Mouse (Mus musculus): ENCODE measurements around the gene Repin1. TPM values are rescaled to one million over a fixed set of nuclear protein-coding genes. Genes with fewer than 3 reads are reported as not detected.

Gene Repin1
- 38.9 and 40.8 TPM in 2 replicates for polyA plus RNA-seq (2014; fragmentation: Nextera tagmentation; extraction: Ambion mirVana)

DNA sequence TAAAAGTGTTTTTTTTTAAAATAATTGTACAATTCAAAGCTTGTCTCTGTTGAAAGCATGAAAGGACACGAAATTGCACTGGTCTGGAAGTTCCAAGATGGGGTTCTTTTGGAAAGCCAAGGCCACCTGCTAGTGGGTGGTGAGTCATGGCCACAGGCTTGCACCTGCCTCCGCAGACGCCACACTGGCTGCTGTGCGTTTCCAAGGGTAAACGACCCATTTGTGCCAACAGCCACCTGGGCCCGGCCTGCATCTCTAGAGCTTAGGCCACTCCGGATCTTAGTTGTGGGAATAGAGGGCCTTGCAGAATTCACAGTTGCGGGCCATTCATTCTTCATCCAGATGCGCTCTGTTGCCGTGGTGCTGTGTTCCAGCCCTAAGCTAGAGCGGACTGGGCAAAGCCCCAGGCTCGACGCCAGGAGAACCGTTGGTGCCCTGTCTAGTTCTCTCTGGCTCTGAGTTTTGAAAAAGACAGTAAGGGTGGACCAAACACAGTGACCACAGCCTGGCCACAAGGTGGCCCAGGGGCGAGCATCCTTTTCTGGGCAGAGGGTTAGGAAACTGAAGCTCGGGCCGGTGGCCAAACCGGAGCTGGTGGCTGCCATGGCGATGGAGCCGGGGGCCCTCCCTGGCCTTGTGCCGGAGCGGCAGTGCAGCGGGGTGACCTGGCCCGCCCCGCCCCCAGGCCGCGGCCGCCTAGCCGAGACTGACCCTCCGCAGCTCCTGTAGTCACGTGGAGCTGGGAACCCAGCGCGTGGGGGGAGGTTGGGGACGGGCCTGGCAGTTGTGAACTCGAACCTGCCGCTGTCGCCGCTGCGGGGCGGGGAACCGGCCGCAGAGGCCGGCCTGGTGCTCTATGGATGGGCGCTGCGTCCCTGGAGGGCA, at the start of gene Repin1, which contains the start of gene Gm44965:
Gene Repin1 (plus strand): TSS at position 726 of the 885 bp plus-strand sequence.
Gene Gm44965 (plus strand): TSS at position 784 of the 885 bp plus-strand sequence.
- Histone ChIP-seq H3K27ac (ENCODE audit: low read depth, low read length) (peak within 1 kb of the TSS; percentile 90), H3K4me1 (ENCODE audit: control insufficient read depth, insufficient read depth, low read length) (peaks cover 16% of the 10 kb centered on the region), H3K27me3 (ENCODE audit: control insufficient read depth, insufficient read depth, low read length) (no peaks in the 10 kb centered on the region), H3K36me3 (ENCODE audit: control insufficient read depth, insufficient read depth, low read length) (peaks cover 23% of the 10 kb centered on the region), H3K9ac (replicated peaks; ENCODE audit: low read depth, low read length) (peak within 1 kb of the TSS; percentile 80), H3K9me3 (ENCODE audit: control insufficient read depth, low read length) (peaks cover 12% of the 10 kb centered on the region), H3K4me2 (ENCODE audit: low read depth, low read length) (peak within 1 kb of the TSS; percentile 78), H3K4me3 (ENCODE audit: low read depth, low read length) (peak within 1 kb of the TSS; percentile 62)
- WGBS = 4% methylated on average over 40 of the region's 45 CpGs
- peak; percentile 93 for ATAC-seq (ENCODE audit: low read depth)

- Histone ChIP-seq H3K9ac (replicated peaks; ENCODE audit: low read depth, low read length) (no peak overlapping the region), H3K4me1 (ENCODE audit: control insufficient read depth, insufficient read depth, low read length) (no peaks in the 10 kb centered on the region), H3K27me3 (ENCODE audit: control insufficient read depth, insufficient read depth, low read length) (no peaks in the 10 kb centered on the region), H3K36me3 (ENCODE audit: control insufficient read depth, insufficient read depth, low read length) (peaks cover 17% of the 10 kb centered on the region; the same call in 1 of the 2 replicates), H3K4me2 (ENCODE audit: low read depth, low read length) (no peak overlapping the region), H3K4me3 (ENCODE audit: low read depth, low read length) (no peak overlapping the region), H3K9me3 (ENCODE audit: control insufficient read depth, low read length) (no peaks in the 10 kb centered on the region), H3K27ac (ENCODE audit: low read depth, low read length) (no peak overlapping the region)
- 84% methylated on average over 5 of the region's 5 CpGs for WGBS
- ATAC-seq (ENCODE audit: low read depth) = no peak
Observed at GRCm38 (mm10) chr6:48545251-48545650, 48.4 kb upstream of the Repin1 start.

DNA sequence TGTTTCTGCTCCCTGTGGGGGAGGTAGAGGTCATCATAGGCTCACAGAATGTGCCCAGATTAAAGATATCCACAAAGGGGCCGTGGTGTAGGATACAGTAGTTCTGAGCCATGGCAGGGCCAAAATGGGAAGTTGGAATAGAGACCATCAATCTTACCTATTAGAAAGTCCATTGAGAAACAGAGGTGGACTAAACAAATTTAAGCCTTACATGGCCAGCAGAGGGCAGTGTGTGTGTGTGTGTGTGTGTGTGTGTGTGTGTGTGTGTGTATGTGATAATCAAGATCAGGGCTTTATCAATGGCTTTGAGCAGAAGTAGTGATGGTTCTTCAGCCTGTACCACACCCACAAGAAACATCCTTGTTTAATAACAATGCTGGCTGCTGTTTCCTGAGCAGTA, 47.4 kb upstream of the Repin1 start:
- 44% methylated on average over 1 of the region's 1 CpGs for WGBS
- no peak overlapping the region for H3K4me3 ChIP-seq (ENCODE audit: low read depth, low read length)
- no peak overlapping the region for H3K4me2 ChIP-seq (ENCODE audit: low read depth, low read length)
- no peak overlapping the region for H3K9ac ChIP-seq (replicated peaks; ENCODE audit: low read depth, low read length)
- no peak overlapping the region for H3K27ac ChIP-seq (ENCODE audit: low read depth, low read length)
- no peaks in the 10 kb centered on the region for H3K27me3 ChIP-seq (ENCODE audit: control insufficient read depth, insufficient read depth, low read length)
- ATAC-seq (ENCODE audit: low read depth) = no peak
- H3K9me3 ChIP-seq (ENCODE audit: control insufficient read depth, low read length) = no peaks in the 10 kb centered on the region
- no peaks in the 10 kb centered on the region for H3K4me1 ChIP-seq (ENCODE audit: control insufficient read depth, insufficient read depth, low read length)
- peaks cover 7% of the 10 kb centered on the region; the same call in 1 of the 2 replicates for H3K36me3 ChIP-seq (ENCODE audit: control insufficient read depth, insufficient read depth, low read length)

DNA sequence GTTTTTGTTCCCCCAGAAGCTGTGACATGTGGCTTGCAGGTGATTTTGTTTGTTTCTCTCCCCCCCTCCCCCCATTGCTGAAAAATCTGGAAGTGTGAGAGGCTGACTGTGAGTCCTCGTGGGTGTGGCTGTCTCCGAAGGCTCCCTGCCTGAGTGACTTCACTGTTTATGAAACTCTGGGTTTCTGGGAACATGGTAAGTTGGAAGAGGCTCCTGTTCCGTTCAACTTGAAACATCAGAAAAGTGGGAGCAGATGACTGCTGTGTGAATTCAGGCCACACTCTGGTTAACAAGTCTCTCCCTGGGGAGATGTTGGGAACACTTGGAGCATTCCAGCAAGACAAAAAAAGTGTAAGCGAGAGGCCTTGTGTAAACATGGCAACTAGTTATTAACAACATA, 46.8 kb upstream of the Repin1 start:
- H3K27me3 ChIP-seq (ENCODE audit: control insufficient read depth, insufficient read depth, low read length) = no peaks in the 10 kb centered on the region
- peaks cover 4% of the 10 kb centered on the region; the same call in 1 of the 2 replicates for H3K36me3 ChIP-seq (ENCODE audit: control insufficient read depth, insufficient read depth, low read length)
- ATAC-seq (ENCODE audit: low read depth) = no peak
- no peak overlapping the region for H3K4me2 ChIP-seq (ENCODE audit: low read depth, low read length)
- H3K9me3 ChIP-seq (ENCODE audit: control insufficient read depth, low read length) = no peaks in the 10 kb centered on the region
- H3K4me3 ChIP-seq (ENCODE audit: low read depth, low read length) = no peak overlapping the region
- H3K4me1 ChIP-seq (ENCODE audit: control insufficient read depth, insufficient read depth, low read length) = no peaks in the 10 kb centered on the region
- no peak overlapping the region for H3K9ac ChIP-seq (replicated peaks; ENCODE audit: low read depth, low read length)
- H3K27ac ChIP-seq (ENCODE audit: low read depth, low read length) = no peak overlapping the region
- WGBS = 74% methylated on average over 4 of the region's 4 CpGs

GRCm38 (mm10) chr6:48548314-48548713, 45.4 kb upstream of the Repin1 start:
- no peak overlapping the region for H3K9ac ChIP-seq (replicated peaks; ENCODE audit: low read depth, low read length)
- H3K4me2 ChIP-seq (ENCODE audit: low read depth, low read length) = no peak overlapping the region
- no peak overlapping the region for H3K27ac ChIP-seq (ENCODE audit: low read depth, low read length)
- H3K36me3 ChIP-seq (ENCODE audit: control insufficient read depth, insufficient read depth, low read length) = no peaks in the 10 kb centered on the region
- no peaks in the 10 kb centered on the region for H3K27me3 ChIP-seq (ENCODE audit: control insufficient read depth, insufficient read depth, low read length)
- ATAC-seq (ENCODE audit: low read depth) = no peak
- 91% methylated on average over 6 of the region's 6 CpGs for WGBS
- H3K4me3 ChIP-seq (ENCODE audit: low read depth, low read length) = no peak overlapping the region
- no peaks in the 10 kb centered on the region for H3K4me1 ChIP-seq (ENCODE audit: control insufficient read depth, insufficient read depth, low read length)
- no peaks in the 10 kb centered on the region for H3K9me3 ChIP-seq (ENCODE audit: control insufficient read depth, low read length)

DNA sequence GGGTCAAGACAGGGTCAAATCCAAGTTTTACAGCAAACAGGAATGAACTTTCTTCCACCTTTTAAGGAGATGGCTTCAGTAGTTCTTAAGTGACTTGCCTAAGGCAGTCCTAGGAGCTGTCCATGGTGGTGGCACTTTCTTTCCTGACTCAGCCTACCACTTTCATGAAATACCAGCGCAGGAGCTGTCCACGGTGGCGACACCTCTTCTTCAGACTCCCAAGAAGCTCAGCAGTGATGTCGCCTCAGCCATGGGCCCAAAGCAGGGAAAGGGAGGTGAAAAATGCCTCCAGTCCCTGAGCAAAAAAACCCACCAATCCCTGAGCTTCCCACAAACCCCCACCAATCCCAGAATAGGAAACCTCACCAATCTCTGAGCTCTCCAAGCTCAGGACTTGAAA, 40.8 kb upstream of the Repin1 start:
- 76% methylated on average over 4 of the region's 4 CpGs for WGBS

GRCm38 (mm10) chr6:48553819-48554218, 39.9 kb upstream of the Repin1 start:
- Histone ChIP-seq H3K4me3 (ENCODE audit: low read depth, low read length) (peak overlapping the region; percentile 44), H3K27me3 (ENCODE audit: control insufficient read depth, insufficient read depth, low read length) (no peaks in the 10 kb centered on the region), H3K9me3 (ENCODE audit: control insufficient read depth, low read length) (no peaks in the 10 kb centered on the region), H3K36me3 (ENCODE audit: control insufficient read depth, insufficient read depth, low read length) (no peaks in the 10 kb centered on the region), H3K27ac (ENCODE audit: low read depth, low read length) (peak overlapping the region; percentile 97), H3K4me2 (ENCODE audit: low read depth, low read length) (peak overlapping the region; percentile 69), H3K4me1 (ENCODE audit: control insufficient read depth, insufficient read depth, low read length) (peaks cover 7% of the 10 kb centered on the region; the same call in 1 of the 2 replicates), H3K9ac (replicated peaks; ENCODE audit: low read depth, low read length) (peak overlapping the region; percentile 65)
- WGBS = 83% methylated on average over 4 of the region's 4 CpGs
- ATAC-seq (ENCODE audit: low read depth) = 0 out of 2 replicates have a peak, but pooled peaks have one; percentile 15

More for the DNA sequence above, 40.8 kb upstream of the Repin1 start:
- no peak overlapping the region for H3K9ac ChIP-seq (replicated peaks; ENCODE audit: low read depth, low read length)
- no peaks in the 10 kb centered on the region for H3K36me3 ChIP-seq (ENCODE audit: control insufficient read depth, insufficient read depth, low read length)
- H3K27me3 ChIP-seq (ENCODE audit: control insufficient read depth, insufficient read depth, low read length) = no peaks in the 10 kb centered on the region
- no peaks in the 10 kb centered on the region for H3K9me3 ChIP-seq (ENCODE audit: control insufficient read depth, low read length)
- no peak for ATAC-seq (ENCODE audit: low read depth)
- no peak overlapping the region for H3K4me3 ChIP-seq (ENCODE audit: low read depth, low read length)
- H3K4me1 ChIP-seq (ENCODE audit: control insufficient read depth, insufficient read depth, low read length) = peaks cover 7% of the 10 kb centered on the region; the same call in 1 of the 2 replicates
- no peak overlapping the region for H3K27ac ChIP-seq (ENCODE audit: low read depth, low read length)
- H3K4me2 ChIP-seq (ENCODE audit: low read depth, low read length) = no peak overlapping the region

DNA sequence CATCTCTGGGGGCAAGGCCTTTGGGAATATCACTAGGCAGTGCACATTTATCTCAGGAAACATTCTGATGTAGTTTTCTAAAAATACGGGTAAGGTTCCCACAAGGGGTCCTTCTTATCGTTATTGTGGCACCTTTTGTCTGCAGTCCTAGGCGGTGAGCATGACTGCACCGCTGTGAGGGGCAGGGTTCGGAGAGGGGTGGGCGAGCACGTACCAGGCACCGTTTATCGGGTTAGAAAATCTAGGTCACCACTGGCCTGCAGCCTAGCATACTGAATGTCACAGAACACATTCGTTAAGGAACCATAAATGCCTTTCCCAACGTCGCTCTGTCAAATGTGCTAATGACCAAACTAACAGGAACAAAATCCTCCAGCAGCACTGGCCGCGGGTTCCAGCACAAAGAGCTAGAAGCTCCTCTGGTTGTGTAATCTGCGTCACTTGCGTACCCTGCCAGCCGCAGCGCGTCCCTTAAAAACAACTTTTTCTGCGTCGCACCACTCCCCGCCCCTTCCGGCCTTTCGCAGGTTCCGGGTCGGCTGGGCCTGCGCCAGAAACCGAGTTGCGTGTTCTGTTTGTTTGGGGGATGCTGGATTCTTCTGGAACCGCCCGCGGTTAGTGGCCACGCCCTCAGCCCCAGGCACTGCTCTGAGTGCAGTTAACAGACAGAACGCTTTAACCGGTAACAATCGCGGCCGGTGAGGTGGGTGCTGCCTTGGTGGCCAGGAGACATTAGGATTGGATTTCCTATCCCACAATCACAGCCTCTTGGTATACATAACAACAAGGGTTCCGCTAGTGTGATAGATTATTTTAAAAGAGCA, 39.2 kb upstream of the Repin1 start, which contains the start of gene Lrrc61:
Gene Lrrc61 (plus strand): TSS at position 517 of the 824 bp plus-strand sequence.
- H3K27ac ChIP-seq (ENCODE audit: low read depth, low read length) = peak within 1 kb of the TSS; percentile 97
- no peaks in the 10 kb centered on the region for H3K36me3 ChIP-seq (ENCODE audit: control insufficient read depth, insufficient read depth, low read length)
- ATAC-seq (ENCODE audit: low read depth) = peak; percentile 95
- peak within 1 kb of the TSS; percentile 44 for H3K4me3 ChIP-seq (ENCODE audit: low read depth, low read length)
- no peaks in the 10 kb centered on the region for H3K27me3 ChIP-seq (ENCODE audit: control insufficient read depth, insufficient read depth, low read length)
- peak within 1 kb of the TSS; percentile 65 for H3K9ac ChIP-seq (replicated peaks; ENCODE audit: low read depth, low read length)
- under 1% methylated on average over 39 of the region's 39 CpGs for WGBS
- H3K4me2 ChIP-seq (ENCODE audit: low read depth, low read length) = peak within 1 kb of the TSS; percentile 69
- H3K9me3 ChIP-seq (ENCODE audit: control insufficient read depth, low read length) = no peaks in the 10 kb centered on the region
- peaks cover 7% of the 10 kb centered on the region; the same call in 1 of the 2 replicates for H3K4me1 ChIP-seq (ENCODE audit: control insufficient read depth, insufficient read depth, low read length)

Data from neural tube, embryonic 14.5 days (tissue).